Mouse (Mus musculus) intestine, postnatal 0 days (tissue): ENCODE measurements around the gene Smim22. TPM values are rescaled to one million over a fixed set of nuclear protein-coding genes. Genes with fewer than 3 reads are reported as not detected.

Source experiments
- ATAC-seq: fragments of 200-750 bp; cut with Nextera tagmentation; 2 replicates; pipeline ENCODE4 v1.8.0; 2017; ENCODE audit warnings: mild to moderate bottlenecking, moderate TSS enrichment, moderate library complexity
- H3K27ac ChIP-seq: fragments of 300-500 bp; sonication (generic); 2 replicates; pipeline ENCODE4 v1.5.1; 2014; ENCODE audit warnings: mild to moderate bottlenecking, low read depth, low read length, moderate library complexity
- H3K27me3 ChIP-seq: fragments of 300-500 bp; sonication (generic); replicated peaks from 2 replicates; pipeline ENCODE4 v1.6.1; 2014; ENCODE audit warnings: low read length, mixed read lengths; ENCODE audit not compliant: control insufficient read depth, insufficient read depth
- H3K36me3 ChIP-seq: fragments of 300-500 bp; sonication (generic); 2 replicates; pipeline ENCODE4 v1.6.1; 2014; ENCODE audit warnings: mild to moderate bottlenecking, moderate library complexity; ENCODE audit not compliant: control insufficient read depth, insufficient read depth
- H3K4me1 ChIP-seq: fragments of 300-500 bp; sonication (generic); replicated peaks from 2 replicates; pipeline ENCODE4 v1.6.1; 2014; ENCODE audit warnings: antibody characterized with exemption, low read length, mixed read lengths; ENCODE audit not compliant: control insufficient read depth, insufficient read depth
- H3K4me2 ChIP-seq: fragments of 300-500 bp; sonication (generic); replicated peaks from 2 replicates; pipeline ENCODE4 v1.6.1; 2014; ENCODE audit warnings: low read depth, mild to moderate bottlenecking, moderate library complexity
- H3K4me3 ChIP-seq: fragments of 300-500 bp; sonication (generic); 2 replicates; pipeline ENCODE4 v1.5.1; 2014; ENCODE audit warnings: low read depth, low read length
- H3K9ac ChIP-seq: fragments of 300-500 bp; sonication (generic); 2 replicates; pipeline ENCODE4 v1.6.1; 2014; ENCODE audit warnings: mild to moderate bottlenecking, low read depth, low read length
- H3K9me3 ChIP-seq: fragments of 300-500 bp; sonication (generic); 2 replicates; pipeline ENCODE4 v1.6.1; 2016; ENCODE audit warnings: mixed run types; ENCODE audit not compliant: control insufficient read depth
- CTCF ChIP-seq: sonication (generic); IDR thresholded peaks from 2 replicates; pipeline ENCODE4 v1.5.1; 2016; ENCODE audit warnings: low read depth, mild to moderate bottlenecking, control low read depth, antibody characterized with exemption, moderate library complexity
- WGBS: fragments of 180-500 bp; shearing (Covaris S2); extraction: QIAGEN DNeasy Blood & Tissue Kit; methylation state at CpG from one replicate; pipeline ENCODE4 v1.1.7; 2014; 5-methylcytosine and 5-hydroxymethylcytosine counted together
- polyA plus RNA-seq: library from polyadenylated mRNA; unstranded; fragments of >200 nt; fragmentation: Nextera tagmentation; extraction: Ambion mirVana; gene quantifications from 2 replicates; pipeline ENCODE4 v1.2.1, GENCODE M21; 2015

The Smim22 gene
- polyA plus RNA-seq, 1 experiment from 2014 or later, result 329 TPM

DNA sequence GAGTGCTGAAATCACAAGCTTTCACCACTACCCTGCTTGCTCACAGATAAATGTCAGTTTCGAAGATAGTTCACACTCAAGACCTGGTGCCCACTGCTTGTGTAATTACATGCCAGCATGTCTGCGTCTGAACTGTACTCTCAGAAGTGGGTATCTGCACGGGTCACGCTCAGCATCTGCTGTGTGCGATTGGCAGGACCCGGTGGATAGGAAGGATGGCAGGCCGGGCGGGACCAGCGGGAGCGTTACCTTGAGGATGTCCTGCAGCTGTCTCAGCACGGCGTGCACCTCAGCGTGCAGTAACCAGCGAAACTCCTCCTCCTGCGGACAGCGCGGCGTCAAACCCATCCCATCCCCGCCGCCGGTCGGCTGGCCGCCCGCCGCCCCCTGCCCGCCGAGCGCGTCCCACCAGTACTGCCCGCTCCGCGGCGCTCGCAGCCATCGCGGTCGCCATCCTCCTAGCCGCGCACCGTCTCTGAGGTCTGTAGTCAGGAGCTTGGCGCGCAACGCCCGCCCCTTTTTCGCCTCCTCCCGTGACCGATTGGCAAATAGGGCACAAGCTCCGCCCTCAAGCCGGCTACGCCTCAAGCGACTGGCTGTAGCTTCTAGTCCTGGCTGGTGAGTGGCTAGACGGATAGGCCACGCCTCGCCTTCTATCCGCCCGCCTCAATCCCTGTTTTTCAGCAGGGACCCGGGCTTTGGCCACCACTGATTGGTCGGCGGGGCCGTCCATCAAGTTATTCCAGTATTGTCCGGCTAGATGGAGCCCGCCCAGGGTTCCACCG lies 6.2 kb downstream of the Smim22 start, which contains the start of gene Rogdi:
Gene Rogdi (minus strand): TSS at position 500 of the 785 bp plus-strand sequence.
- H3K9me3 ChIP-seq, result no peaks in the 10 kb centered on the region
- H3K27ac ChIP-seq, result peak within 1 kb of the TSS; percentile 64
- WGBS, result under 1% methylated on average over 62 of the region's 63 CpGs
- peak within 1 kb of the TSS; percentile 53 for H3K4me3 ChIP-seq
- peak within 1 kb of the TSS; percentile 82 for H3K4me2 ChIP-seq
- peaks cover 52% of the 10 kb centered on the region for H3K36me3 ChIP-seq
- H3K27me3 ChIP-seq, result no peaks in the 10 kb centered on the region
- ATAC-seq, result peak; percentile 97
- peak within 1 kb of the TSS; percentile 58 for H3K9ac ChIP-seq
- no peaks in the 10 kb centered on the region for H3K4me1 ChIP-seq
- peak; percentile 55 for TF ChIP-seq CTCF

GRCm38 (mm10) chr16:5014578-5014977 lies 7.5 kb downstream of the Smim22 start:
- Histone ChIP-seq H3K9me3 (no peaks in the 10 kb centered on the region), H3K9ac (no peak overlapping the region), H3K27ac (0 out of 2 replicates have a peak overlapping the region, but pooled peaks have one; percentile 23), H3K4me2 (no peak overlapping the region), H3K4me1 (no peaks in the 10 kb centered on the region), H3K4me3 (no peak overlapping the region), H3K27me3 (no peaks in the 10 kb centered on the region), H3K36me3 (peaks cover 65% of the 10 kb centered on the region)
- no peak for TF ChIP-seq CTCF
- ATAC-seq, result no peak
- 85% methylated on average over 4 of the region's 4 CpGs for WGBS

DNA sequence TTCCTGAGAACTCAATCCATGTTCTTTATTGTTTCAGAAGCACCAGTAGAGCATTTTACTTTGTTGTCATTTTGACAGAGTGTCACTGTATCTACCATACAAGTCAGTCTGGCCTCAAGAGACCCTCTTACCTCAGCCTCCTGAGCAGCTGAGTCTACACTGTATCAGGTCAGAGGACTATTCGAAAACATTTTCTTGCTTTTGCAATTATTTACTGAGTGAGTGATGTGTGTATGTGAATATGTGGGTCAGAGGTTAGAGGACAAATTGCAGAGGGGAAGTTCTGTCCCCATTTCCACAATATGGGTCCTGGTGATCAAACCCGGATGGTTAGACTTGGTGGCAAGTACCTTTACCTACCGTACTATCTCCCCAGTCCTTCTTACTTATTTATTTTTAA lies 16.9 kb downstream of the Smim22 start:
- WGBS, result 94% methylated on average over 3 of the region's 3 CpGs

GRCm38 (mm10) chr16:5029847-5030246 lies 22.8 kb downstream of the Smim22 start:
- no peak overlapping the region for H3K4me3 ChIP-seq
- no peak overlapping the region for H3K9ac ChIP-seq
- H3K27ac ChIP-seq, result no peak overlapping the region
- no peak for TF ChIP-seq CTCF
- ATAC-seq, result peak; percentile 87
- WGBS, result 25% methylated on average over 2 of the region's 2 CpGs
- no peaks in the 10 kb centered on the region for H3K27me3 ChIP-seq
- H3K36me3 ChIP-seq, result peaks cover 95% of the 10 kb centered on the region
- no peaks in the 10 kb centered on the region for H3K4me1 ChIP-seq
- H3K4me2 ChIP-seq, result no peak overlapping the region
- H3K9me3 ChIP-seq, result no peaks in the 10 kb centered on the region

More for the DNA sequence above, 16.9 kb downstream of the Smim22 start:
- no peak overlapping the region for H3K4me2 ChIP-seq
- ATAC-seq, result no peak
- H3K9ac ChIP-seq, result no peak overlapping the region
- no peak overlapping the region for H3K4me3 ChIP-seq
- H3K4me1 ChIP-seq, result no peaks in the 10 kb centered on the region
- no peak overlapping the region for H3K27ac ChIP-seq
- H3K36me3 ChIP-seq, result peaks cover 94% of the 10 kb centered on the region
- TF ChIP-seq CTCF, result no peak
- no peaks in the 10 kb centered on the region for H3K9me3 ChIP-seq
- no peaks in the 10 kb centered on the region for H3K27me3 ChIP-seq

DNA sequence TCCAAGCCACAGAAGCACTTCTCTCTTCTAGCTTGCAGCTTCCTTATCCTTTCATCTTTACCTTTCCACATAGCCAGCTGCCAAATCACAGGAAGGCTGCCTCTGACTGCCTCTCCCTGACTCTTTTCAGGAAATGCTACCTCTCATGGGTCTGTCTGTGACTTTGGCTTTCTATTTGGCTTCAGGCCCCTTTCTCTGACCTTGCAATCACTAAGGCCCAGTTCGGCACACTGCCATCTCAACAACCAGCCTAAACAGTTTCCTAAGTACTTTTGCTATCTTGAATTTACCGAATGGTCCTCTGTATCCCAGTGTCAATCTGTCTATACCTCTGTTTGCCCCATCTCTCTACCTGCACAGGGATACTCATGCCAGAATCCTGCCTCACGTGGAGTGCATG lies 28.5 kb downstream of the Smim22 start:
- 96% methylated on average over 3 of the region's 3 CpGs for WGBS

GRCm38 (mm10) chr16:5036649-5037234 lies 29.7 kb downstream of the Smim22 start:
- no peaks in the 10 kb centered on the region for H3K9me3 ChIP-seq
- H3K27ac ChIP-seq, result no peak overlapping the region
- no peak for ATAC-seq
- H3K4me2 ChIP-seq, result no peak overlapping the region
- no peak for TF ChIP-seq CTCF
- no peaks in the 10 kb centered on the region for H3K27me3 ChIP-seq
- no peak overlapping the region for H3K9ac ChIP-seq
- peaks cover 85% of the 10 kb centered on the region for H3K36me3 ChIP-seq
- H3K4me1 ChIP-seq, result no peaks in the 10 kb centered on the region
- H3K4me3 ChIP-seq, result no peak overlapping the region
- 85% methylated on average over 5 of the region's 5 CpGs for WGBS

More for the DNA sequence above, 28.5 kb downstream of the Smim22 start:
- Histone ChIP-seq H3K36me3 (peaks cover 87% of the 10 kb centered on the region), H3K27me3 (no peaks in the 10 kb centered on the region), H3K4me3 (no peak overlapping the region), H3K27ac (no peak overlapping the region; the same call in 1 of the 2 replicates), H3K4me2 (no peak overlapping the region), H3K9me3 (no peaks in the 10 kb centered on the region), H3K9ac (no peak overlapping the region), H3K4me1 (no peaks in the 10 kb centered on the region)
- no peak for TF ChIP-seq CTCF
- no peak for ATAC-seq
